Mouse (Mus musculus) bone marrow macrophage, adult 2 months (primary cell): ENCODE measurements around the gene Slc26a11. TPM values are rescaled to one million over a fixed set of nuclear protein-coding genes. Genes with fewer than 3 reads are reported as not detected.

Source experiments
- H3K27ac ChIP-seq: 2 replicates; pipeline ENCODE4 v1.5.1; 2012; ENCODE audit warnings: low read depth, low read length; ENCODE audit not compliant: insufficient read depth
- H3K4me1 ChIP-seq: 2 replicates; pipeline ENCODE4 v1.6.1; 2012; ENCODE audit warnings: low read length; ENCODE audit not compliant: control insufficient read depth, insufficient read depth
- H3K4me3 ChIP-seq: 2 replicates; pipeline ENCODE4 v1.5.1; 2012; ENCODE audit warnings: mild to moderate bottlenecking, low read length, moderate library complexity; ENCODE audit not compliant: insufficient read depth
- CTCF ChIP-seq: IDR thresholded peaks from 2 replicates; pipeline ENCODE4 v1.5.1; 2012; ENCODE audit warnings: low read depth, mild to moderate bottlenecking, low read length, moderate library complexity
- POLR2A ChIP-seq: IDR thresholded peaks from 2 replicates; pipeline ENCODE4 v1.6.1; 2012; ENCODE audit warnings: mild to moderate bottlenecking, low read depth, low read length, borderline replicate concordance
- polyA plus RNA-seq: library from polyadenylated mRNA; stranded (reverse); fragments of >200 nt; gene quantifications from 2 replicates; pipeline ENCODE4 v1.2.4, GENCODE M21; 2012; ENCODE audit not compliant: missing spikeins, insufficient read depth, insufficient read length

Gene Slc26a11
- polyA plus RNA-seq, 1 experiment, result 50.6 TPM

DNA sequence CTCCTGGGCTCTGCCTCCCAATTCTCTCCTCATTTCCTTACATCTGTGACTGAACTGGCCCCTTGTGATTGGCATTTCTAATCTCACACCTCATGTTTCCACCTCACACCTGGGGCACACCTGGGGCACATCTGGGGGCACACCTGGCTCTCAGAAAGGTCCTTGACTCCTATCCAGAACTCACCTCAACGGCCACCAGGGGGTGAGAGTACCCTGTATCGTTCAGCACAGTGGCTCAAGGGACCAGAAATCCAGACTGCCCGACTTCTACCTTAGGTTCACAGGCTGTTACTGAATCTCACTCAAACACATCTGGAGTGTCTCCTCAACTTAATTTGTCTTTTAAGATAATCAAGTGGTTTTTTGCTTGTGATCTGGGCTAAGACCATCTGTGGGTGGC is 23.4 kb upstream of the Slc26a11 start:
- no peak for TF ChIP-seq POLR2A
- no peak for TF ChIP-seq CTCF
- H3K4me1 ChIP-seq, result no peaks in the 10 kb centered on the region
- no peak overlapping the region for H3K4me3 ChIP-seq
- H3K27ac ChIP-seq, result no peak overlapping the region

DNA sequence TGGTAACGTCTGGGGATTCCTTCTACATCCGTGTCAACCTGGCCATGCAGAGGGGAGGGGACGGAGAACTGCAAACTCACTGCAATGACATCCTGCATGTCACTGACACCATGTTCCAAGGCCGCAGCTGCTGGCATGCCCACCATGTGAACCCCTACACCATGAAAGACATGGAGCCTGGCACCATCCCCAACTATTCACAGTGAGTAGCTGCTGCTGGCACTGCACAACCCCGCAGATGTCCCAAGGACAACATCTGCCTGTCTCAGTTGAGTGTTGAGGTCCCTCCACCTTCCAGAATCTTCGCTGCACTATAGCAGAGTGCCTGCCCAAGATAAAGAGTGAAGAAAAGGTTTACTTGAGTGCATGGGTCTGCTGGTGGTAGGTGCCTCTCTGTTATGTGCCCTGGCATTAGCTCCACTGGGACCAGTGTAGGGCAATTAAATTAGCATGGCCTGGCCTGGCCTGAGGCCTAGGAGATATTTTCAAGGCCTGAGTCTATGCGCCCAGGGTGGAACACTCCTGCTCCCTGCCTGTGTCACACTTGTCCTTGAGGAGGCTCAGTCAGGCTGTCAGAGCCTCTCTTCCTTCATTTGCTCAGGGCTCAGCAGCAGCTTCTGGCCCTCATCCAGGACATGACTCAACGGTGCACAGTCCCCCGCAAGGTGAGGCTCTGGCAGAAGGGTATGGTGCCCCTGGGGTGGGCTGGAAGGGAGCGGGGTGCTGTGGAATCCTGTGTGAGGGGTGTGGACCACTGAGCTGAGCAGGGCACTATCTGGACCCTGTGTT is 16.9 kb upstream of the Slc26a11 start:
- Histone ChIP-seq H3K4me1 (no peaks in the 10 kb centered on the region), H3K4me3 (no peak overlapping the region), H3K27ac (no peak overlapping the region)
- TF ChIP-seq CTCF (no peak), POLR2A (no peak)

DNA sequence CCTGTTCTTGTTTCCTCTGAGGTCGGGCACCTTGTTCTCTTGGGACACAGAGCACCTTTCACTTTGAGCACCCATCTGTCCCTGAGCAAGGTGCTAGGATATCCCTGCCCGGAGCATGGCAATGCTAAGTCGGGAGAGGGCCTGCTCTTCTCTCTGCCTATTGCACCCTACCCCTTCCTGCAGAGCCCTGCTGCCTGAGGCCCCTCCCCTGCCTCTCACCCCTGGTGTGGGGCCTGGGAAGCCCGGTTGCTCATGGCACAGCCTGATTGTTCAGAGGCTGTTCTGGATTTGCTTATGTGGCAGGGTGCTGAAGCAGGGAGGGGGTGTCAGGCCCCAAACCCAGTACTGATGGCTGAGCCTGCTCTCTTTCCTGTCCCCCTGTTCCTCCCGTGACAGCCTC is 16.2 kb upstream of the Slc26a11 start:
- TF ChIP-seq CTCF (no peak), POLR2A (no peak)
- Histone ChIP-seq H3K4me1 (no peaks in the 10 kb centered on the region), H3K4me3 (no peak overlapping the region), H3K27ac (no peak overlapping the region)

DNA sequence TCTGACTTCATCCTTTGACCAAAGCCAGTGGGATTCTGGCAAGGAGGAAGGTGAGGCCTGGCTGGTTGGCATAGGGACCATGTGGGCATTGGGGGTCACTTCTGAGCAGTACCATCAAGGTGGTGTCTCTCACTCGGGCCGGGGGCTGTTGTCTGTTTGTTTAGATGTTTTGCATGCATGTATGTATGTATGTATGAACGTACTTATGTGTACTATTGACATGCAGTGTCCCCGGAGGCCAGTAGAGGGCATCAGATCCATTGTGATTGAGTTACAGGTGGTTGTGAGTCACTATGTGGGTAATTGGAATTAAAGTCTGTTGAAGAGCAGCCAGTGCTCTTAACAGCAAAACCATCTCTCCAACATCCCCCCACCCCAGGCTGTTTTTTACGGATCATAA is 15.7 kb upstream of the Slc26a11 start:
- TF ChIP-seq POLR2A (no peak), CTCF (peak; percentile 20; the same call in 1 of the 2 replicates)
- no peak overlapping the region for H3K4me3 ChIP-seq
- H3K4me1 ChIP-seq, result peaks cover 4% of the 10 kb centered on the region

DNA sequence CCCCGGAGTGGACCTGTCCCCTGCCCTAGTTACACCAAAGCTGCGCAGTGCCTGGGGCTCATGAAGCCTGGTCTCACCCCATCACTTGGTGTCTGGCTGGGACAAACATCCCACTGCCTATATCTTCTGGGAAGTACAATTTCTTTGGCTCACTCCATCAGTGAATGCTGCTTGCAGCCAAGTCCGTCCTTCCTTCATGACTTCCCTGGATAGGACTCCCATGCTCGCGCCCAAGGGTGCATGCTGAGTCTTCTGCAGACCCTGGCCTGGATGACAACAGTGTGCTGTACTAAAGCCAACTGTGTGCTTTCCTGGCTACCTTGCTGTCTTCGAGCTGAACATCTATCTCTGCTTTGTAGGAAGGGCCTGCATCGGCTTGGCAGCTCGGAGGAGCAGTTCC is 11.2 kb upstream of the Slc26a11 start:
- no peak overlapping the region for H3K27ac ChIP-seq
- H3K4me3 ChIP-seq, result no peak overlapping the region
- TF ChIP-seq POLR2A, result no peak
- H3K4me1 ChIP-seq, result peaks cover 33% of the 10 kb centered on the region

More for the DNA sequence above, 15.7 kb upstream of the Slc26a11 start:
- no peak overlapping the region for H3K27ac ChIP-seq

DNA sequence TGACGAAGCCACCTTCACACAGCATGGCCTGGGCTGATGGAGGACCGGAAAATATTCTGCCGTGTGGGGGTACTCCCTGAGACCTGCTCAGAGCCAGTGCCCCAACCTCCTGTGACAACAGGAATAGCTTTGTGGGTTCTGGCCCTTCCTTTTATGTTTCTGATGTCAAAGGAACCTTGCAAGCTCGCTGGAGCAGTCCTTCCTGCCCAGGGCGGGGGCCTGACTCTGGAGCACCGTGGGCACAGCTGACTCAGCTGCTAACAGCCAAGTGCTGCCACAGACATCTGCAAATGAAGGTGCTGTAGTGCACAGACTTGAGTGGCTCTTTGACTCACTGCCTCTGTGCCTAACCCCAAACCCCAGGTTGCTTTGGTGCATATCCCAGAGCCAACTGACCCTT is 10.5 kb upstream of the Slc26a11 start:
- no peak for TF ChIP-seq CTCF
- TF ChIP-seq POLR2A, result no peak
- no peak overlapping the region for H3K27ac ChIP-seq
- no peak overlapping the region for H3K4me3 ChIP-seq
- H3K4me1 ChIP-seq, result peaks cover 33% of the 10 kb centered on the region

DNA sequence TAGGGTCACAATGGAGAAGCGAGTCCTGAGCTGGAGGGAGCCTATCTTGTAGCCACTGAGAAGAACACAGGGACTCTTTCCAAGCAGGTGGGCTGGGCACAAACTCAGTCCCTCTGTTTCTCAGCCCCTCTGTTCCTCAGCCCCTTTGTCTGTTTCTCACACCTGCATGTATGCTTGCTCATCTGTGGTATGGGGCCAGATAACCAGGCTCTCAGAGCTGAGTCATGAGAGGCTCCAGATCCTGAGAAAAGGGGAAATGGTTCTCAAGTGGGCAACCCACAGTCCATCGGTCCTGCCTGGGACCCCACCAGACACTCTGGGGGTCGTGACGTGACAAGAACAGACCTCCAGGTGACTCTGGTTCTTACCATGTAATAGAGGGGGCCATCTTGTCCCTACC is 8.2 kb upstream of the Slc26a11 start:
- Histone ChIP-seq H3K4me1 (peaks cover 40% of the 10 kb centered on the region), H3K27ac (no peak overlapping the region), H3K4me3 (no peak overlapping the region)
- no peak for TF ChIP-seq CTCF
- no peak for TF ChIP-seq POLR2A

DNA sequence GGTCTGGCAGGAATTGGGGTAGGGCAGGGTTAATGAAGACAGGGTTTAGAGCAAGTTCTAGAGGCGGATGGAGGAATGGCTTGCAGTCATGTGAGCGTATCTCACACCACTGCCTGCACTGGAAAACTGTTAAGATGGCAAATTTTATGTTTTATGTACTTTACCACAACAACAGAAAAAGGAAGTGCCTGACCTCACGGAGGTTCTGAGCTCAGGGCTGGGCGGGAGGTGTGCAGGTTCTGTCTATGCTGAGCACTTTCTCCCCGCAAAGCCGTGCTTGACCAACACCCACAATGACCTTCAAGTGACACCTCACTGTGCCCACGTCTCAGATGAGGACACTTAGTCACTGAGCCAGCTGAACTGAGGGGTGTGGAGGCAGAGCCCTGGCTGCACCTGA is 3.2 kb upstream of the Slc26a11 start:
- Histone ChIP-seq H3K27ac (peak overlapping the region; percentile 79), H3K4me3 (peak overlapping the region; percentile 6; the same call in 1 of the 2 replicates), H3K4me1 (peaks cover 49% of the 10 kb centered on the region)
- TF ChIP-seq CTCF (no peak), POLR2A (no peak)

DNA sequence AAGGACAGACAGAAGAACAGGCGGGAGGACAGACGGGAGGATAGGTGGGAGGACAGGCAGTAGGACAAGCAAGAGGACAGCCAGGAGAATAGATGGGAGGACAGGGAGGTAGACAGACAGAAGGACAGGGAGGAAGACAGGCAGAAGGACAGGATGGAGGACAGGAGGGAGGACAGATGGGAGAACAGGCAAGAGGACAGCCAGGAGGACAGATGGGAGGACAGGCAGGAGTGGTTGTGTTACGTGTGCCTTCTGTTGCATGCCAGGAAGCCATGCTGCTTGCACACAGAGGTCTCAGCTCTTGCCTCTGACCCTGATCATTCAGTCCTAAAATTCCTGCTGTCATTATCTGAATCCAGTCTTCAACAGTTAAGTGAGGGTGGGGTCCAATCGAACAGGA is 1.4 kb upstream of the Slc26a11 start:
- TF ChIP-seq CTCF (no peak), POLR2A (no peak)
- H3K4me1 ChIP-seq, result peaks cover 34% of the 10 kb centered on the region
- H3K4me3 ChIP-seq, result peak overlapping the region; percentile 94; the same call in 1 of the 2 replicates
- peak overlapping the region; percentile 100 for H3K27ac ChIP-seq

DNA sequence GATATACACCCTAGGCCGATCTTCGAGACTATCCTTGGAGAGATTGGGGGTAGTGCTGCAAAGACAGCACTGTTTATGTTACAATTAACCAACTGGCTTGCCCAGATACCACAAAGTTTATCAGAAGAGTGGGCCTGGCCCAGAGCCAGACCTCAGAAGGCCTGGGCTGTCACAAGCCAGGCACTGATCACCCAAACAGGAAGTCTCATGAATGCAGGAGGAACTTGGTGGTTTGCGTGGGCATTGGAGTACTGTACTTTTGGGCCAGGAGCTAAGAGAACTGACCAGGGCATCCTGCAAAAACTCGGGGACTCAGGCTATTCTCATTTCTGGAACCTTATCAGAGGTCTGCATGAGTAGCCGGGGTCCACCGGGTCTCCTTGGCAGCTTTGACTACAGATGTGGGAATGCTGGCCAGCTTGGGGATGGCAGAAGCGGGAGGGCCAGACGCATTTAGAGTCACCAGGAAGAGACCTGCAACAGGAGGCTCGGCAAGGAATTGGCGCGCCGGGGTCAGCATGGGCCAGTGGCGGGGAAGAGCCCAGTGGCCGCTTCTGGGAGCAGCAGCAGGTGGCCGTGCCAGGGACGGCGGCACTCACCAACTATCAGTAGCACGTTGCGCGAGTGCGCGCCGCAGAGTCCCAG is 437 bp upstream of the Slc26a11 start:
- no peak for TF ChIP-seq CTCF
- no peak for TF ChIP-seq POLR2A
- peak overlapping the region; percentile 100 for H3K27ac ChIP-seq
- peaks cover 34% of the 10 kb centered on the region for H3K4me1 ChIP-seq
- H3K4me3 ChIP-seq, result peak overlapping the region; percentile 94
